Mouse (Mus musculus) thymus, postnatal 0 days (tissue): ENCODE results near the gene Oxct2a. TPM values are rescaled to one million over a fixed set of nuclear protein-coding genes. Genes with fewer than 3 reads are reported as not detected.

Experiments
- DNase-seq: peaks from one replicate; pipeline ENCODE4 v3.0.0-alpha.2; 2015; ENCODE audit warnings: low spot score
- polyA plus RNA-seq: library from polyadenylated mRNA; unstranded; fragments of >200 nt; fragmentation: Nextera tagmentation; extraction: Ambion mirVana; gene quantifications from 2 replicates; pipeline ENCODE4 v1.2.1, GENCODE M21; 2015

Gene Oxct2a
- polyA plus RNA-seq, 1 experiment from 2014 or later: not detected

DNA sequence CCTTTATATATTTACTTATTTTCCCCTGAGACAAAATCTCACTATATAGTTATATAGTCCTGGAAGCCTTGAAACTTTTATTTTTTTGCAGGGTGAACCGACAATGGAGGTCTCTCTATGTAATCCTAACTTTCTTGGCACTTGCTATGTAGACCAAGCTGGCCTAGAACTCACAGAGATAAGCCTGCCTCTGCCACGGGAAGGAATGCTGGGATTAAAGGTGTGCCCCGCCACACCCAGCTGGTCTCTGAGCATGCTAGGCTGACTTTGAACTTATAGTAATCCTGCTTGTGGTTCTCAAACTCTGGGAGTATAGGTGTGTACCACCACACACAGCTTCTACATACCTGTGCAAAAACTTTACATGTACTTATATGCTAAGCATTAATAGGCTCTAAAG lies 43.3 kb downstream of the Oxct2a start:
- no peak for DNase-seq

Other genes starting within 250 kb of the Oxct2a start
- gene Bmp8b, start 218.5 kb downstream of the Oxct2a start, polyA plus RNA-seq: 0.12 and 0.17 TPM in 2 replicates
- 0.09 TPM in 1 of 2 replicates, not detected in the other for gene Oxct2b, start 207.4 kb downstream of the Oxct2a start, polyA plus RNA-seq
- gene Ppie, start 183.7 kb downstream of the Oxct2a start, polyA plus RNA-seq: 92.1 and 105 TPM in 2 replicates
- gene Hpcal4, start 140.4 kb downstream of the Oxct2a start, polyA plus RNA-seq: 0.30 and 0.41 TPM in 2 replicates
- gene Nt5c1a, start 122.1 kb downstream of the Oxct2a start, polyA plus RNA-seq: not detected in 2 replicates
- gene Heyl, start 90.1 kb downstream of the Oxct2a start, polyA plus RNA-seq: 2.3 and 3.7 TPM in 2 replicates
- 26.1 and 26.4 TPM in 2 replicates for gene Pabpc4, start 61.3 kb downstream of the Oxct2a start, polyA plus RNA-seq
- gene Bmp8a, start 19.6 kb upstream of the Oxct2a start, polyA plus RNA-seq: 0.18 and 0.23 TPM in 2 replicates